Mouse (Mus musculus) gastrocnemius, adult 2 months (tissue): ENCODE results near the gene 4931428F04Rik. TPM values are rescaled to one million over a fixed set of nuclear protein-coding genes. Genes with fewer than 3 reads are reported as not detected.
A peak's percentile ranks its signal among the peaks of the same experiment; 100 is the strongest.

Experiments used
- DNase-seq: peaks from one replicate; pipeline ENCODE4 v3.0.0; 2022
- H3K27ac ChIP-seq: fragments of 200-600 bp; 2 replicates; pipeline ENCODE4 v1.8.1; 2022; ENCODE audit warnings: mild to moderate bottlenecking
- H3K4me3 ChIP-seq: fragments of 200-600 bp; 2 replicates; pipeline ENCODE4 v1.8.1; 2022; ENCODE audit warnings: mild to moderate bottlenecking, moderate library complexity
- CTCF ChIP-seq: fragments of 200-600 bp; IDR thresholded peaks from 2 replicates; pipeline ENCODE4 v1.8.1; 2022; ENCODE audit warnings: antibody characterized with exemption, mild to moderate bottlenecking, moderate library complexity
- intact Hi-C: fragments of 180-260 bp; cut with DNase I; formaldehyde crosslinking; loops from one replicate; pipeline ENCODE4 v1.15.1; 2025
- total RNA-seq, 2 experiments: library from RNA; stranded (reverse); gene quantifications; 2 replicates each; pipeline ENCODE4 v1.2.3; 2021

The 4931428F04Rik gene
- total RNA-seq, 2 experiments from 2014 or later: 0.33 to 0.98 TPM

- no peak for DNase-seq
- Histone ChIP-seq H3K27ac (no peak overlapping the region), H3K4me3 (no peak overlapping the region)
- no peak for TF ChIP-seq CTCF
- intact Hi-C loops: no loop called here
Measured at GRCm38 (mm10) chr8:105260371-105261099, 29.1 kb downstream of the 4931428F04Rik start.

GRCm38 (mm10) chr8:105259721-105260320 is 29.8 kb downstream of the 4931428F04Rik start:
- peak; percentile 85 for DNase-seq
- intact Hi-C loops: loop anchor here (1.0 to 2.0 kb wide), 2 partner anchors 122 to 139 kb away; no protein-coding TSS in a partner anchor
- H3K4me3 ChIP-seq: peak overlapping the region; percentile 71

GRCm38 (mm10) chr8:105258911-105259720 is 30.5 kb downstream of the 4931428F04Rik start:
- TF ChIP-seq CTCF: peak; percentile 6; the same call in 1 of the 2 replicates
- no peak overlapping the region for H3K27ac ChIP-seq
- intact Hi-C loops: loop anchor here (1.0 to 2.0 kb wide), 2 partner anchors 121 to 138 kb away; no protein-coding TSS in a partner anchor
- DNase-seq: peak; percentile 49
- peak overlapping the region; percentile 71 for H3K4me3 ChIP-seq

More at GRCm38 (mm10) chr8:105259721-105260320, 29.8 kb downstream of the 4931428F04Rik start:
- no peak overlapping the region for H3K27ac ChIP-seq
- TF ChIP-seq CTCF: peak; percentile 99; the same call in 1 of the 2 replicates

GRCm38 (mm10) chr8:105257318-105258114 is 32.1 kb downstream of the 4931428F04Rik start:
- H3K4me3 ChIP-seq: no peak overlapping the region
- no peak for TF ChIP-seq CTCF
- intact Hi-C loops: loop anchor here (2.0 kb wide), 1 partner anchor 137 kb away; no protein-coding TSS in a partner anchor

GRCm38 (mm10) chr8:105254966-105255350 is 34.7 kb downstream of the 4931428F04Rik start, which contains the start of gene B3gnt9:
B3gnt9 (minus strand) TSS chr8:105255153.
- H3K4me3 ChIP-seq: peak within 1 kb of the TSS; percentile 90
- TF ChIP-seq CTCF: no peak
- H3K27ac ChIP-seq: peak within 1 kb of the TSS; percentile 90
- intact Hi-C loops: no loop called here
- DNase-seq: peak; percentile 88

More at GRCm38 (mm10) chr8:105257318-105258114, 32.1 kb downstream of the 4931428F04Rik start:
- no peak overlapping the region for H3K27ac ChIP-seq
- no peak for DNase-seq

- Histone ChIP-seq H3K27ac (peak overlapping the region; percentile 90), H3K4me3 (peak overlapping the region; percentile 90)
- intact Hi-C loops: no loop called here
- peak; percentile 93 for DNase-seq
- TF ChIP-seq CTCF: peak; percentile 89
Measured at GRCm38 (mm10) chr8:105254152-105254965, 35.3 kb downstream of the 4931428F04Rik start.

GRCm38 (mm10) chr8:105253766-105254151 is 35.9 kb downstream of the 4931428F04Rik start:
- intact Hi-C loops: no loop called here
- no peak for DNase-seq
- no peak for TF ChIP-seq CTCF
- Histone ChIP-seq H3K4me3 (peak overlapping the region; percentile 90), H3K27ac (peak overlapping the region; percentile 90)

DNA sequence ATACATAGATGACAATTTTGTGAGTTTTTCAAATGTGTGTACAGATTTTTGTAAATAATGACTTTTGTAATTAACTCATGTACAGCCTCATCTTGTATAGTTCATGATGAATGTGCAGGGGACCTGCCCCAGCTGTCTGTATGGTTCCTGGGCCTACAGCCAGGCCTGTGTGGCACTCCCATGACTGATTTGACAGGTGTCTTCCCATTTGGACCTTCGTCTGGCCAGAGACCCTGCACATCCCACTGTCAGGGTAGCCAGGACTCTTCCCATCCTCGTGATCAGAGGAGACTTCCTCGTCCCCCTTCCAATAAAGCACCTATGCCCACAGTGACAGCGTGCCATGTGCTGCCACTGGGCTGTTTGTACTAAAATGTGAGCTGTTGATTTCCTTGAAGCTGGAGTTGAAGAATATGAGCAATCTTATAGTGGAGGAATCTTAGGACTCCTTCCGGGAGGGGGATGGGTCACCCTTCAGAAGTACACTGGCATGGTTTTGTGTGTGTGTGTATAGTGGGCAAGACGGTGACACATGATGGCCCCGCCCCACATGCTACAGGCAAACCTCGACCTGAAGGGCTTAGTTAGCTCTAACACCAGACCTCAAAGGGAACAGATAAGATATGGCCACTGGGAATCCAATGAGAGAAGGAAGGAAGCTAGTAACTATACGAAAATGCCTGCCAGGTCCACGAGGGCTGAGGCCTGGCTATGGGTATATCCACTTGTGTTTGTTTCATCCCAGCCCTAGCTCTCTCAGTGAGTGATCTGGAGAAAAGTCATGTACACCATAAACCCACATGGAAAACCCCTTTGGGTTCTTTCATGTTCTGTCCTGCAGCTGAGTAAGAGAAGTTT is 36.8 kb downstream of the 4931428F04Rik start:
- intact Hi-C loops: no loop called here
- DNase-seq: no peak
- H3K27ac ChIP-seq: no peak overlapping the region
- no peak for TF ChIP-seq CTCF
- H3K4me3 ChIP-seq: peak overlapping the region; percentile 90

DNA sequence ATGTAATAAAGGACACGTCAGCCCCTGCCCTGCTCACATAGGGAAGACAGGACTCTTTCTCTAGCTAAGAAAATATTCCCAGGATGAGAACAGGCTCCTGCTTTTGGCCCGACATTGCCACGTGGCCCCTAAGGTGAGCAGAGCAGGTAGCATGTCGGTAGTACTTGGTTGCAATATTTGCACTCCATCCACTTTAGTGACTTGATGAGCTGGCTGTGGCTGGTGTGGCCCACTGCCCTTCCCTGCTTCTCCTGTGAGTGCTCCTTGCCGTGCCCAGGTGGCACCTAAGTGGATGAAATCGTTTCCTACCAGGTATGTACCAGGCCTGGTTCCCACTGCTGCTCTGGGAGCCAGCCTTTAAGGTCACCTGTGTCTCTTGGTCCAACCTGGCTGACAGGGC is 37.7 kb downstream of the 4931428F04Rik start:
- no peak for DNase-seq
- TF ChIP-seq CTCF: no peak
- no peak overlapping the region for H3K4me3 ChIP-seq
- intact Hi-C loops: no loop called here
- no peak overlapping the region for H3K27ac ChIP-seq

- TF ChIP-seq CTCF: no peak
- no peak for DNase-seq
- Histone ChIP-seq H3K4me3 (no peak overlapping the region), H3K27ac (no peak overlapping the region)
- intact Hi-C loops: no loop called here
Measured at GRCm38 (mm10) chr8:105241016-105241415, 48.6 kb downstream of the 4931428F04Rik start.
